Mouse (Mus musculus) heart, postnatal 0 days (tissue): ENCODE results near the gene Gm14137.

ENCODE experiments used
- CTCF ChIP-seq: IDR thresholded peaks from 2 replicates; pipeline ENCODE4 v1.5.1; 2016; ENCODE audit warnings: antibody characterized with exemption, control low read depth, low read depth
- EP300 ChIP-seq: IDR thresholded peaks from 2 replicates; pipeline ENCODE4 v1.6.1; 2016; ENCODE audit warnings: antibody characterized with exemption, low read depth

GRCm38 (mm10) chr2:119156681-119157572, 17.4 kb upstream of the Gm14137 start, which contains the start of gene Rmdn3:
- TF ChIP-seq CTCF (no peak), EP300 (no peak)
